Mouse (Mus musculus): ENCODE results near the gene C2cd4a. TPM values are rescaled to one million over a fixed set of nuclear protein-coding genes. Genes with fewer than 3 reads are reported as not detected.

The C2cd4a gene
- total RNA-seq, 1 experiment from 2014 or later = not detected

- no peak for ATAC-seq (replicated peaks; ENCODE audit: insufficient number of reproducible peaks, low FRiP score, low TSS enrichment, poor library complexity, severe bottlenecking)
Measured at GRCm38 (mm10) chr9:67799078-67799819, 32.9 kb downstream of the C2cd4a start.

GRCm38 (mm10) chr9:67795205-67795675 lies 36.9 kb downstream of the C2cd4a start:
- no peak for ATAC-seq (replicated peaks; ENCODE audit: insufficient number of reproducible peaks, low FRiP score, low TSS enrichment, poor library complexity, severe bottlenecking)

DNA sequence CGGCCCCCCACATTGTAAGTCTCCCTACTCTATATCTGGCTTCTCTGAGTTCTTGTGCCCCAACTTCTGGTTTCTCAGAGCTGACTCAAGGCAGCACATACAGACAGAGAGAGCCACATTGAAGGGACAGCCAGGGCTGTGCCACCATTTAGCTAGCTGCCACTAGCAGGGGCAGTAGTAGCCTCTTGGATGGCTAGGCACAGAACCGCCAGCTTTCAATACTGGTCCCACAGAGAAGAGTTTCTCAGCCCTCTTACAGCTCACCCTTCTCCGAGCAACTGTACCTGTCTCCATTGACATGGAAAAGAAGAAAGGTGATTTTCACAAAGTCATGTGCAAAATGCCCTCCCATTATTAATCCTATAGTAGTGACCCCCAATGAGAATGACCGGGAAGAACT lies 37.5 kb downstream of the C2cd4a start:
- no peak for ATAC-seq (replicated peaks; ENCODE audit: insufficient number of reproducible peaks, low FRiP score, low TSS enrichment, poor library complexity, severe bottlenecking)

GRCm38 (mm10) chr9:67794216-67794615 lies 37.9 kb downstream of the C2cd4a start:
- ATAC-seq (replicated peaks; ENCODE audit: insufficient number of reproducible peaks, low FRiP score, low TSS enrichment, poor library complexity, severe bottlenecking) = no peak

- no peak for ATAC-seq (replicated peaks; ENCODE audit: insufficient number of reproducible peaks, low FRiP score, low TSS enrichment, poor library complexity, severe bottlenecking)
Measured at GRCm38 (mm10) chr9:67793501-67793900, 38.6 kb downstream of the C2cd4a start.

DNA sequence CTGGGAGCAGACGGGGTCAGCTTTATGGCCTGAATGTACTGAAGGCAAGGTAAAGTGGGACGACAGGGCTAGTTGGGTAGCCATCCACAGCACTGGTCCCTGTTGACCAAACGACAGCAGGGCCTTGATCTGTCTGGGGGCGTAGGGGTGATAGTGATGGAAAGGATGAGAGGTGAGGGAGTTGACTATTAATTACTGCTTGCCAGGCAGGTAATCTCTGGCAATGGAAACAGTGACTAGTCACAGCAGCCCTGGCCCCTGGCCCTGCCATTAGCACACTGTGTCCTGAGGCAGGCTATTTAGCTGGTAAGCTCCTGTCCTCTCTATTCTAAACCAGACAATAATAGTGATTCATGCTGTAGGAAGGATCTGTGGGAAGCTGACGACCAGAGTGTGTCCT lies 39.7 kb downstream of the C2cd4a start:
- no peak for ATAC-seq (replicated peaks; ENCODE audit: insufficient number of reproducible peaks, low FRiP score, low TSS enrichment, poor library complexity, severe bottlenecking)

- no peak for ATAC-seq (replicated peaks; ENCODE audit: insufficient number of reproducible peaks, low FRiP score, low TSS enrichment, poor library complexity, severe bottlenecking)
Measured at GRCm38 (mm10) chr9:67787671-67788070, 44.5 kb downstream of the C2cd4a start.

DNA sequence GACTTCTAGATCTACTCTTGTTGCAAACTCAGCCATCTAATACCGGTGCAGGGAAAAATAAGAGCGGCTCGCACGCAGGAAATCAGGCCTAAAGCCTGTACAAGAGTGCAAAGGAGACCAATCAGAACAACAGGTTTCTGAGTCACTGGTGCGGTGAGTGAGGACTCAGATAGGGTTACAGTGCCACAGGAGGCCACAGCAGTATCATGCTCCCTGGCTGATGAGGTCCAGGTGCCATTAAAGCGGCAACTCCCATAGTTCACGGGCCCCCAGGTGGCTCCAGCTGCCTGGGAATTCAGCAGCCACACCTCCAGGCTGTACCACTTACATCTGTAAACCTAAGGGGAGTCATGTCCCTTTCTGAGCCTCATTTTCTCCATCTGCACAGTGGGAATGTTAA lies 45.8 kb downstream of the C2cd4a start:
- no peak for ATAC-seq (replicated peaks; ENCODE audit: insufficient number of reproducible peaks, low FRiP score, low TSS enrichment, poor library complexity, severe bottlenecking)

- no peak for ATAC-seq (replicated peaks; ENCODE audit: insufficient number of reproducible peaks, low FRiP score, low TSS enrichment, poor library complexity, severe bottlenecking)
Measured at GRCm38 (mm10) chr9:67783925-67784324, 48.2 kb downstream of the C2cd4a start.

GRCm38 (mm10) chr9:67783464-67783863 lies 48.7 kb downstream of the C2cd4a start:
- no peak for ATAC-seq (replicated peaks; ENCODE audit: insufficient number of reproducible peaks, low FRiP score, low TSS enrichment, poor library complexity, severe bottlenecking)

- no peak for ATAC-seq (replicated peaks; ENCODE audit: insufficient number of reproducible peaks, low FRiP score, low TSS enrichment, poor library complexity, severe bottlenecking)
Measured at GRCm38 (mm10) chr9:67782786-67783185, 49.3 kb downstream of the C2cd4a start.

Other genes with a start within 250 kb of the C2cd4a start
- not detected in 3 replicates for gene C2cd4b, start 72.9 kb downstream of the C2cd4a start, total RNA-seq (2017)
- gene Vps13c, start 8.1 kb upstream of the C2cd4a start, total RNA-seq (2017) = 36.3 to 68.6 TPM (median 52.1 TPM) in 3 replicates